Mouse (Mus musculus): ENCODE data around the gene Idua.
"Not testable (repeated sequence)": the region's sequence is repeated elsewhere in the genome, so short reads cannot be mapped to it uniquely, and the experiment has no call there.

Gene Idua

GRCm38 (mm10) chr5:108659698-108660631 lies at the start of gene Idua:
TSS of gene Idua (plus strand) at chr5:108660331.
- no peak for DNase-seq

- DNase-seq, result no peak
These were observed 49.7 kb upstream of the Idua start for GRCm38 (mm10) chr5:108610426-108610825.

GRCm38 (mm10) chr5:108621870-108622269 lies 38.3 kb upstream of the Idua start:
- DNase-seq, result no peak

GRCm38 (mm10) chr5:108626050-108626660 lies 34.0 kb upstream of the Idua start:
- DNase-seq, result no peak

GRCm38 (mm10) chr5:108628891-108629633 lies 31.1 kb upstream of the Idua start:
- no peak for DNase-seq

GRCm38 (mm10) chr5:108629634-108630483 lies 30.3 kb upstream of the Idua start, which contains the start of the genes Gak and Tmem175:
TSS of gene Gak (minus strand) at chr5:108629755.
TSS of gene Tmem175 (plus strand) at chr5:108629770.
- peak; percentile 91 for DNase-seq

- DNase-seq, result no peak
These were observed 26.5 kb upstream of the Idua start for GRCm38 (mm10) chr5:108633676-108634075.

- DNase-seq, result not testable (repeated sequence)
These were observed 26.0 kb upstream of the Idua start for GRCm38 (mm10) chr5:108634088-108634487.

- no peak for DNase-seq
These were observed 24.0 kb upstream of the Idua start for GRCm38 (mm10) chr5:108636172-108636571.

- no peak for DNase-seq
These were observed 16.5 kb upstream of the Idua start for GRCm38 (mm10) chr5:108643674-108644073.

GRCm38 (mm10) chr5:108645651-108646342 lies 14.3 kb upstream of the Idua start:
- DNase-seq, result peak; percentile 70

- no peak for DNase-seq
These were observed 13.8 kb upstream of the Idua start for GRCm38 (mm10) chr5:108646343-108646660.

GRCm38 (mm10) chr5:108647311-108647710 lies 12.8 kb upstream of the Idua start:
- no peak for DNase-seq

- no peak for DNase-seq
These were observed 12.2 kb upstream of the Idua start for GRCm38 (mm10) chr5:108647820-108648465.

GRCm38 (mm10) chr5:108648937-108649576 lies 11.1 kb upstream of the Idua start:
- DNase-seq, result no peak

- no peak for DNase-seq
These were observed 9.8 kb upstream of the Idua start for GRCm38 (mm10) chr5:108650341-108650740.

- DNase-seq, result no peak
These were observed 8.9 kb upstream of the Idua start for GRCm38 (mm10) chr5:108651136-108651720.

- DNase-seq, result peak; percentile 94
These were observed 8.3 kb upstream of the Idua start for GRCm38 (mm10) chr5:108651823-108652222.

GRCm38 (mm10) chr5:108653341-108653740 lies 6.8 kb upstream of the Idua start:
- DNase-seq, result no peak

GRCm38 (mm10) chr5:108654444-108654990 lies 5.6 kb upstream of the Idua start:
- DNase-seq, result no peak
